Mouse (Mus musculus) heart, postnatal 4 days (tissue): ENCODE measurements around the gene Osr1. TPM values are rescaled to one million over a fixed set of nuclear protein-coding genes. Genes with fewer than 3 reads are reported as not detected.

ENCODE experiments used
- DNase-seq: peaks from one replicate; pipeline ENCODE4 v3.0.0; 2021
- total RNA-seq, 2 experiments: library from RNA; stranded (reverse); gene quantifications; 2 replicates each; pipeline ENCODE4 v1.2.3; 2021

The Osr1 gene
- total RNA-seq, 2 experiments from 2014 or later: 12.1 to 12.3 TPM

- DNase-seq: no peak
Measured at GRCm38 (mm10) chr12:9587732-9588131, 17.8 kb downstream of the Osr1 start.

GRCm38 (mm10) chr12:9589561-9590134 is 19.7 kb downstream of the Osr1 start:
- no peak for DNase-seq

- no peak for DNase-seq
Measured at GRCm38 (mm10) chr12:9591141-9591540, 21.2 kb downstream of the Osr1 start.

GRCm38 (mm10) chr12:9598219-9598618 is 28.3 kb downstream of the Osr1 start:
- no peak for DNase-seq
